Mouse (Mus musculus) lung, embryonic 16.5 days (tissue): ENCODE measurements around the gene Luc7l2. TPM values are rescaled to one million over a fixed set of nuclear protein-coding genes. Genes with fewer than 3 reads are reported as not detected.
"Not testable (repeated sequence)": the region's sequence is repeated elsewhere in the genome, so short reads cannot be mapped to it uniquely, and the experiment has no call there.

Source experiments
- ATAC-seq: fragments of 200-750 bp; cut with Nextera tagmentation; 2 replicates; pipeline ENCODE4 v1.8.0; 2017; ENCODE audit warnings: low read depth, mild to moderate bottlenecking, moderate library complexity
- H3K27ac ChIP-seq: fragments of 300-500 bp; sonication (generic); 2 replicates; pipeline ENCODE4 v1.5.1; 2014; ENCODE audit warnings: mild to moderate bottlenecking, control low read depth, low read length
- H3K27me3 ChIP-seq: fragments of 300-500 bp; sonication (generic); 2 replicates; pipeline ENCODE4 v1.6.1; 2014; ENCODE audit warnings: low read depth, low read length, mixed read lengths; ENCODE audit not compliant: control insufficient read depth, insufficient read depth
- H3K36me3 ChIP-seq: fragments of 300-500 bp; sonication (generic); 2 replicates; pipeline ENCODE4 v1.6.1; 2014; ENCODE audit warnings: low read length; ENCODE audit not compliant: control insufficient read depth, insufficient read depth
- H3K4me1 ChIP-seq: fragments of 300-500 bp; sonication (generic); replicated peaks from 2 replicates; pipeline ENCODE4 v1.6.1; 2014; ENCODE audit warnings: low read length, mixed read lengths; ENCODE audit not compliant: control insufficient read depth, insufficient read depth
- H3K4me2 ChIP-seq: fragments of 300-500 bp; sonication (generic); 2 replicates; pipeline ENCODE4 v1.6.1; 2014; ENCODE audit warnings: low read depth, low read length, control low read depth
- H3K4me3 ChIP-seq: fragments of 300-500 bp; sonication (generic); 2 replicates; pipeline ENCODE4 v1.5.1; 2014; ENCODE audit warnings: mild to moderate bottlenecking, low read length, control low read depth
- H3K9ac ChIP-seq: fragments of 300-500 bp; sonication (generic); 2 replicates; pipeline ENCODE4 v1.6.1; 2014; ENCODE audit warnings: low read length, control low read depth
- H3K9me3 ChIP-seq: fragments of 300-500 bp; sonication (generic); 2 replicates; pipeline ENCODE4 v1.6.1; 2016; ENCODE audit warnings: low read length; ENCODE audit not compliant: control insufficient read depth
- WGBS: fragments of 180-500 bp; shearing (Covaris S2); extraction: QIAGEN DNeasy Blood & Tissue Kit; methylation state at CpG from one replicate; pipeline ENCODE4 v1.1.7; 2014; 5-methylcytosine and 5-hydroxymethylcytosine counted together
- polyA plus RNA-seq: library from polyadenylated mRNA; unstranded; fragments of >200 nt; fragmentation: Nextera tagmentation; extraction: Ambion mirVana; gene quantifications from 2 replicates; pipeline ENCODE4 v1.2.1, GENCODE M21; 2015

Gene Luc7l2
- polyA plus RNA-seq, 1 experiment from 2014 or later, result 40.8 TPM

DNA sequence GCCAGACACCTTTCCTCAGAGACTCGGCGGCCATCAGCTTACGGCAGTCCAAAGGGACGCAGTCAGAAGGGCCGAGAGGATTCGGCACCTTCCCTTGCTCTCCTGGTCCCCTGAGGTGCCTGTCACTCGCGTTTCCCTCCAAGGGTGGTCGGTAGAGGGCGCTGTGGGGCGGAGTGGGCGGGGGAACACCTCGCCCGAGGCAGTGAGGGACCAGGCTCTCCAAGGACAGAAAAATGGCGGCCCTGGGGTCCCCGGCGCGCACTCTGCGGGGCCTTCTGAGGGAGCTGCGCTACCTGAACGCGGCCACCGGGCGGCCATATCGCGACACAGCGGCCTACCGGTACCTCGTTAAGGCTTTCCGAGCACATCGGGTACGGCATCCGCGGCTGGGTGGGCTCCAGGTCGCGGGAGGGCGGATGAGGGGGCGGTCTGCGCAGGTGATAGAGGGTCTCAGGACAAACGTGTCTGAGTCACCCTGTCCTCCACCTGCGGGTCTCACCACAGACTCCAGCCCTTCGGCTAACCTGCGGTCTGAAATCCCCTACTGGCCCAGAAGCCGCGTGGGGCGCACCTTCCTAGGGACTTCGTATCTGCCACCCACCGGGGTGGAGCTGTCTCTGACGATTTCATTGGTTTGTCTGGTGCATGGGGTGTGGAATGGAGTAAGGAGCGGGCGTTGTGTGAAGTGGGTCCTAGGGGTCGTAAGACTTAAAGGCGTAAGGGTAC, 16.3 kb upstream of the Luc7l2 start:
- H3K36me3 ChIP-seq, result no peaks in the 10 kb centered on the region; the same call in none of the 2 replicates
- H3K9me3 ChIP-seq, result no peaks in the 10 kb centered on the region
- peaks cover 7% of the 10 kb centered on the region for H3K4me1 ChIP-seq
- peak overlapping the region; percentile 69 for H3K4me3 ChIP-seq
- H3K27ac ChIP-seq, result peak overlapping the region; percentile 92
- no peaks in the 10 kb centered on the region for H3K27me3 ChIP-seq
- H3K9ac ChIP-seq, result peak overlapping the region; percentile 86
- ATAC-seq, result peak; percentile 74
- H3K4me2 ChIP-seq, result peak overlapping the region; percentile 78
- under 1% methylated on average over 53 of the region's 53 CpGs for WGBS

DNA sequence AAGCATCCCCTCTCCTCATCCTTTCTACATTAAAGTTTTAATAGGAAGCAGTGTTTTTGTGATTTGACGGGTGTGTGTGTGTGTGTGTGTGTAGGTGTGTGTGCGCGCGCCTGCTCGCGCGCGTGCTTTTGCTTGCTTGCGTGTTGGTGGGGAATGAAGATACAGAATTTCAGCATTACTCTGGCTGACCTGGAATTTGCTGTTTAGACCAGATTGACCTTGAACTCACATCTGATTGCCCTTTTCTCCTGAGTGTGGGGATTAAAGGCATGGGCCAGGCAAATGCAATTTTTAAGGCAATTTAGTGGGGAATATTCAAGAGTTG, 15.8 kb upstream of the Luc7l2 start:
- Histone ChIP-seq H3K9me3 (no peaks in the 10 kb centered on the region), H3K27ac (peak overlapping the region; percentile 92), H3K4me3 (peak overlapping the region; percentile 69), H3K9ac (peak overlapping the region; percentile 86), H3K4me1 (peaks cover 7% of the 10 kb centered on the region), H3K27me3 (no peaks in the 10 kb centered on the region), H3K36me3 (no peaks in the 10 kb centered on the region; the same call in none of the 2 replicates), H3K4me2 (peak overlapping the region; percentile 78)
- 0% methylated on average over 9 of the region's 9 CpGs for WGBS
- ATAC-seq, result no peak

DNA sequence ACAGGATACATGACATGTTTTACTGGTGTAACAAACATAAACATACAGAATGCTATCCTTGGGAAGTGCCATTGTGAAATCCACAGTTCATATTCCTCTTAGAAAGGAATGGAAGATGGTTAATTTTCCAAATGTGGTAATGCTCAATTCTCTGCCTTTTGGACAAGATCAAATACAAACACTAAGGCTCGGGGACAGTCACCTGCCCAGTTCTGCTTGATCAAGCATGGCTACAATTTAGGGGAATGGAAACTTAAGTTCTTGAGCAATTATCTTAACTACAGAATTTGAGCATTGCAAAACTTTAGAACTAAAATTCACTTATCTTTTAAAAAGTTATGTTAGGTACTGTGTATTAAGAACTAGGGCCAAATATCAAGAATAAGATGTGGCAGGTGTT, 15.3 kb upstream of the Luc7l2 start:
- H3K9ac ChIP-seq, result no peak overlapping the region
- peak overlapping the region; percentile 69 for H3K4me3 ChIP-seq
- H3K27ac ChIP-seq, result no peak overlapping the region
- no peak for ATAC-seq
- peaks cover 7% of the 10 kb centered on the region for H3K4me1 ChIP-seq
- H3K36me3 ChIP-seq, result no peaks in the 10 kb centered on the region; the same call in none of the 2 replicates
- peak overlapping the region; percentile 78 for H3K4me2 ChIP-seq
- no peaks in the 10 kb centered on the region for H3K27me3 ChIP-seq
- WGBS, result 68% methylated on average over 1 of the region's 1 CpGs
- no peaks in the 10 kb centered on the region for H3K9me3 ChIP-seq

DNA sequence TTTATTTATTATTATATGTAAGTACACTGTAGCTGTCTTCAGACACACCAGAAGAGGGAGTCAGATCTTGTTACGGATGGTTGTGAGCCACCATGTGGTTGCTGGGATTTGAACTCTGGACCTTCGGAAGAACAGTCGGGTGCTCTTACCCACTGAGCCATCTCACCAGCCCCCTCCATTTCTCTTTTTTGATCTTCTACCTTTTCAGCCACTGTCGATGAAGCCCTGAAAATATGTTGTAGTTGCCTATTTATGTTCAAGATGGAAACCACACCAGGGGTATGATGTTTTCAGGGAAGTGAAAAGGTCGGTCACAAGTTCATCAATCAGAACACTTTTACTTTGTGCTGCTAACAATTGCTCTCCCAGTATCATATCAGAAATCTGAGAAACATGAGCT, 7.0 kb upstream of the Luc7l2 start:
- H3K36me3 ChIP-seq, H3K4me2 ChIP-seq, H3K4me1 ChIP-seq, H3K9ac ChIP-seq, ATAC-seq, H3K27ac ChIP-seq, H3K9me3 ChIP-seq, H3K27me3 ChIP-seq, H3K4me3 ChIP-seq: not testable (repeated sequence)
- 89% methylated on average over 4 of the region's 5 CpGs for WGBS

DNA sequence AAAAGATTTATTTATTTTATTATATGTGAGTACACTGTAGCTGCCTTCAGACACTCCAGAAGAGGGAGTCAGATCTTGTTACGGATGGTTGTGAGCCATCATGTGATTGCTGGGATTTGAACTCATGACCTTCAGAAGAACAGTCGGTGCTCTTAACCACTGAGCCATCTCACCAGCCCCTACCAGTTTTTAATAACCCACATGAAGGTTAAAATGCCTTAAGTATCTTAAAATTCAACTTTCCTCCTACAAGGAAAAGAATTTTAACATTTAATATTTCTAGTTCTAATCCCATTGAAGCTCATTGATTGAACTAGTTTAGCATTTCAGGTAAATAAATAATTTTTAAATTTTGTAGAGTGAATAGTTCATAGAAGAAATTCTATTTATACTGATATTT, 4.1 kb upstream of the Luc7l2 start:
- H3K4me2 ChIP-seq, H3K27me3 ChIP-seq: not testable (repeated sequence)
- 80% methylated on average over 2 of the region's 2 CpGs for WGBS

DNA sequence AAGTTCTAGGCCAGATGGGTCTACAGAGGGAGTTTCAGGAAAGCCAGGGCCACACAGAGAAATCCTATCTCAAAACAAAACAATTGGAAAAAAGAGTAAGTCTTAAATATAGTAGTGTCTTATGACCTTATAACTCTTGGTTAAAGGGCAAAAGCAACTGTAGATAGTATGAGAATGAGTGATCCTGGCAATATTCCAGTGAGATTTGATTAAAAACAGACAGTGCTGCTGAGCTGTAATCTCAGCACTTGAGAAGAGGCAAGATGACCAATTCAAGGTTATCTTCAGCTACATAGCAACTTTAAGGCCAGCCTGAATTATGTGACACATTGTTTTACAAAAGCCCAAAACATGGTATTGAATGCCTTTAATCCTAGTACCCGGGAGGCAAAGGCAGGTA, 3.4 kb upstream of the Luc7l2 start:
- no peak overlapping the region for H3K4me3 ChIP-seq
- no peak overlapping the region for H3K9ac ChIP-seq
- H3K27ac ChIP-seq, result no peak overlapping the region
- H3K4me2 ChIP-seq, result no peak overlapping the region
- WGBS, result 90% methylated on average over 1 of the region's 1 CpGs
- H3K27me3 ChIP-seq, result no peaks in the 10 kb centered on the region
- ATAC-seq, result no peak
- H3K9me3 ChIP-seq, result no peaks in the 10 kb centered on the region
- H3K36me3 ChIP-seq, result no peaks in the 10 kb centered on the region
- peaks cover 5% of the 10 kb centered on the region for H3K4me1 ChIP-seq

More for the DNA sequence above, 4.1 kb upstream of the Luc7l2 start:
- ATAC-seq, H3K9ac ChIP-seq, H3K27ac ChIP-seq, H3K9me3 ChIP-seq, H3K4me1 ChIP-seq, H3K36me3 ChIP-seq, H3K4me3 ChIP-seq: not testable (repeated sequence)

DNA sequence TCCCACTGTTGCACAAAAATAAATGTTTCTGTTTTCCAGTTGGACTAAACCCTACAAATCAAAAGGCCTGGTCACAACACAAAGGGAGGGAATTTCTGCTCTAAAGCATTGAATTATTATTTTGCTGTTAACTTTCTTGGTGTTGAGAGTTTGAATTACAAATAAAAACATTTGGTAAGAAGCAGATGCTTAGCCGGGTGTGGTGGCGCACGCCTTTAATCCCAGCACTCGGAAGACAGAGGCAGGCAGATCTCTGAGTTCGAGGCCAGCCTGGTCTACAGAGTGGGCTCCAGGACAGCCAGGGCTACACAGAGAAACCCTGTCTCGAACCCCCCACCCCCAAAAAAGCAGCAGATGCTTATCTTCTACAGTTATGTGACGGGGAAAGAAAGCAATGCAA, 2.5 kb upstream of the Luc7l2 start:
- not testable (repeated sequence) for H3K9ac ChIP-seq, H3K27ac ChIP-seq, H3K4me2 ChIP-seq, H3K4me1 ChIP-seq, H3K9me3 ChIP-seq, H3K4me3 ChIP-seq, H3K36me3 ChIP-seq, ATAC-seq, H3K27me3 ChIP-seq
- WGBS, result 91% methylated on average over 7 of the region's 7 CpGs

DNA sequence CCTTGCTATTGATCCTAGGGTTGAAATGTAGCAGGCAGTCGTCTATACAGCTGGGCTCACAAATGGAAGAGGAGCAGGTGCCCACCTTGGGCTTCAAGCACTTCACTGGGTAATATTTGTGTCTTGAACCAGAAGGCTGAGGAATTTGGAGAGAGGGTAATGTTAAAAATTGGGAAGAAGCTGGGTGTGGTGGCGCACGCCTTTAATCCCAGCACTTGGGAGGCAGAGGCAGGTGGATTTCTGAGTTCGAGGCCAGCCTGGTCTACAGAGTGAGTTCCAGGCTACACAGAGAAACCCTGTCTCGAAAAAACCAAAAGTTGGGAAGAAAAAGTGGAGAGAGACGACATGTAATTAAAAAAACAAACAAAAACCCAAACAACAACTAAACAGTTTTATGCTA, 1.3 kb upstream of the Luc7l2 start:
- peak overlapping the region; percentile 66 for H3K4me3 ChIP-seq
- not testable (repeated sequence) for H3K9me3 ChIP-seq, H3K36me3 ChIP-seq, H3K27me3 ChIP-seq, ATAC-seq
- 79% methylated on average over 6 of the region's 6 CpGs for WGBS
- H3K4me1 ChIP-seq, result peaks cover 15% of the 10 kb centered on the region
- H3K4me2 ChIP-seq, result peak overlapping the region; percentile 66
- peak overlapping the region; percentile 87; the same call in 1 of the 2 replicates for H3K9ac ChIP-seq
- peak overlapping the region; percentile 99 for H3K27ac ChIP-seq

DNA sequence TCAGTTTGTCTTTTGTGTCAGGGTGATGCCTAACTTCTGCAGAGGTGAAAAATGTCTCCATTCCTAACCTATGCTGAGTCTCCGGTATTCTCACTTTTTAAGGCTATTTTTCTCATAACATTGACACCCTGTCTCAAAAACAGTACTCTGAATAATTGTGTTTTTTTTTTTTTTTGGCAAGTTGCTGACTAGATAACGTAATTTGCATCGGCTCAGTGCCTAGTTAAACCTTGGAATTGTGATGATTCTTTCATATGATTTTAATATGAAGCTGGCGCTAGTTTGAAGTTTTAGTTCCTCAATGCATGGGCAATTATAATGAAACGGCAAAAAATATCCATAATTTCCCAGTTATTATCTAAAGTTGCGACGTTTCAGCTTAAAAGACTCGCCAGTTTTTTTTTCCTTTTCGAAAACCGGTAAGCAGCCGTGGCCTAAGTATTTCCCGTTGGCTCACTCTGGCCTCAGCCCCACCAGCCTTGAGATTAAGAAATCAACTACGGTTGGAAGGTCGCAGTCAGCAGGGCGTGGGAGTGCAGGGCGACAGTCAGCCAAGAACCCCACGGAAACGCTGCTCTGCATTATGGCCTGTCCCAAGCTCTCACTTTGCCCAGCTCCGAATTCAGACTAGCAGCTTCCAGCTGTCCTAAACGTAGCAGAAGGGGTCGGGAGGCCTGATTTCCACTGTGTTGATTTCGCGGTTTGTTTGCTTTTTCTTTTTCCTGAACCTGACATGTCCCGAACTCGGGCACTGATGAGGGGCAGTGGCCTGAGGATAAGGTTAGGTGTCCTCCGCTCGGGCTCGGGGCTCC, 678 bp upstream of the Luc7l2 start:
- peak overlapping the region; percentile 99 for H3K27ac ChIP-seq
- no peaks in the 10 kb centered on the region for H3K36me3 ChIP-seq
- H3K4me2 ChIP-seq, result peak overlapping the region; percentile 66
- H3K27me3 ChIP-seq, result no peaks in the 10 kb centered on the region
- H3K9ac ChIP-seq, result peak overlapping the region; percentile 87
- peaks cover 15% of the 10 kb centered on the region for H3K4me1 ChIP-seq
- ATAC-seq, result peak; percentile 39
- H3K4me3 ChIP-seq, result peak overlapping the region; percentile 66
- no peaks in the 10 kb centered on the region for H3K9me3 ChIP-seq
- WGBS, result 4% methylated on average over 28 of the region's 28 CpGs
